Mouse (Mus musculus) small intestine, adult 2 months (tissue): ENCODE measurements around the gene Serpina6.

ENCODE experiments used
- CTCF ChIP-seq: fragments of 200-500 bp; IDR thresholded peaks from 2 replicates; pipeline ENCODE4 v1.5.1; 2012; ENCODE audit warnings: low read depth, mild to moderate bottlenecking, control low read depth, inconsistent platforms, low read length, moderate library complexity, mixed read lengths; ENCODE audit not compliant: insufficient replicate concordance, insufficient read length; ENCODE audit errors: extremely low read depth
- POLR2A ChIP-seq: fragments of 200-500 bp; IDR thresholded peaks from 2 replicates; pipeline ENCODE4 v1.6.1; 2012; ENCODE audit warnings: low read depth, mild to moderate bottlenecking, control low read depth, inconsistent platforms, low read length, moderate library complexity

DNA sequence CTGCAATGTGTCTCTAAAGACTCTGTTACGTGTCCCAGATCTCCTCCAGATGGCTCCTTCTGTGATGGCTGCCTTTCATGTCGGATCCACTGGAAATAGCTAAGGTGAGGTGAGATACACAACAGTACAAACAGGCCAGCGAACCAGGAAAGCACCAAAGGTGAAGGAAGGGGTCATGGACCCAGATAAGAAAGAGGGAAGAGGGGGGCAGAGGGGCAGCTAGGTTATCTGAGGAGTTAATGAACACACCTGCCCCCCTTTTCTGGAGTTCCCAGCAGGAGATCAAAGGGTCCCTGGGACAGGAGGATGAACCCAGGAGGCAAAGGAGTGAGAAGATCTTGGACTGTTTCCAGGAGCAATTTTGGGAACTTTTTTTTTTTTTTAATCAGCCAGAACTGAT is 28.4 kb upstream of the Serpina6 start:
- TF ChIP-seq CTCF (no peak), POLR2A (no peak)
